Mouse (Mus musculus): ENCODE measurements around the gene Fkbp1b.
"Not testable (repeated sequence)": the region's sequence is repeated elsewhere in the genome, so short reads cannot be mapped to it uniquely, and the experiment has no call there.

The Fkbp1b gene

GRCm38 (mm10) chr12:4843741-4844140 is 2.4 kb upstream of the Fkbp1b start:
- peak; percentile 61 for DNase-seq (ENCODE audit: low spot score)

DNA sequence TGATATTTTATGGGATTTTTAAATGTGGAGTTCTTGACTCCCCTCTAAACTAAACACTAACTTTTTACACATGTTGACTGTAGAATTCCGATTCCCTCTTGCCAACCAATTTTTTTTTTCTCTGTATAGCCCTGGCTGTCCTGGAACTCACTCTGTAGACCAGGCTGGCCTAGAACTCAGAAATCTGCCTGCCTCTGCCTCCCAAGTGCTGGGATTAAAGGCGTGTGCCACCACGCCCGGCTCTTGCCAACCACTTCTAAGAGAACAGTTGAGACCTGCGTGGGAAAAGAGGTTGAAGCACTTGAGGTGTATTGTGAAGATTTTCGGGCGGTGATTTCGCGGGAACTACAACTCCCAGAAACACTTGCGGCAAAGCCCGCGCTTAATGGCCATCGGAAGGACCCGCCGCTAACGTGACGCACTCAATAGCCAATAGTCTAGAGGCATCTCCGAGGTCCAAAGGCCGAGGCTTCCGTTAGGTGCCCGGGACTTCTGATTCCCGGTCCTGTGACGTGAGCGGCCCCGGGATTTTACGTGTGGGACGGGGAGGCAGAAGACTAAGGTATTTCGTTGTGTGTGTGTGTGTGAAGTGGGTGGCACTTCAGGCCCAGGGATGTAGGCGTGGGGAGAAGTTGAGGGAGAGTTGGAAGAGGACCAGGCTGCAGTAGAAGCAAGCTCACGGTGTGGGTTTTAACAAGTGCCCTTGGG is 1.7 kb upstream of the Fkbp1b start, which contains the start of gene Wdcp:
TSS of gene Wdcp (plus strand) at position 414 of the 708 bp plus-strand sequence.
- DNase-seq (ENCODE audit: low spot score): peak; percentile 89

- no peak for DNase-seq (ENCODE audit: low spot score)
Observed at GRCm38 (mm10) chr12:4842456-4842855, 1.1 kb upstream of the Fkbp1b start.

DNA sequence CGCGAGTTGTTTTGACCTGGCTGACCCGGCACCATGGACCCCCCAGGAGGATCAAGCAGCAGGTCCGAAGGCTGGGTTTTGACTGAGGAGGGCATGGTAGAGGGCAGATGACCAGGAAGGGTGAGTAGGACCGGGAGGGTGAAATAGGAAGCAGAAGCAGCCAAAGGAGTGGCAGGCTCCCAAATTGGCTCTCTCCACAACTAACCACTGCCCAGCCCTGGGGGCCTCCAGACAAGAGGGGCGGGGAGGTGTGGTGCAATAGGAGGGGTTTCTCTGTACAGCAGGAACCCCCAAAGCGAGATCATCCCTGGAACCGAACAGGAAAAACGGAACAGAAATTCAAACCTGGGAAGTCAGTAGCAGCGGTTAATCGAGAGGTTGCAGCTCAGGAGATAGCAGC is 650 bp downstream of the Fkbp1b start:
- no peak for DNase-seq (ENCODE audit: low spot score)

DNA sequence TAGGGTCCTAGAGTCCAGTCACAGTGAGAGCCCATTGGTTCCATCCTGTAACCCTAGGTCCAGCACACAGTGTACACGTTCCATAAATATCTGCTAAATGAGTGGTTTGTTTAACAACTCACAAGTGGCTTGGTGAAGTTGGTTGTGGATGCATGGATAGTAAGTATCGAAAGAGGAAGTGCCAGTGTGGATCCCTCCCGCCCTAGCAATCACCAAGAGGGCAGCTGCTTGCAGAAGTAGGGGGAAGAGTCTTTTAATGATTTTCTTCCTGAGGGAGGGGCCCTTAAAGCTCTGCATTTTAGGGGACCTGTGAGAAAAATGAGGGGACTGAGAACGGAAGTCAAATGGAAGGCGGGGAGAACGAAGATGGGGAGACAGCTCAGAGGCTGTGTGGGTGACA is 1.4 kb downstream of the Fkbp1b start:
- no peak for DNase-seq (ENCODE audit: low spot score)

DNA sequence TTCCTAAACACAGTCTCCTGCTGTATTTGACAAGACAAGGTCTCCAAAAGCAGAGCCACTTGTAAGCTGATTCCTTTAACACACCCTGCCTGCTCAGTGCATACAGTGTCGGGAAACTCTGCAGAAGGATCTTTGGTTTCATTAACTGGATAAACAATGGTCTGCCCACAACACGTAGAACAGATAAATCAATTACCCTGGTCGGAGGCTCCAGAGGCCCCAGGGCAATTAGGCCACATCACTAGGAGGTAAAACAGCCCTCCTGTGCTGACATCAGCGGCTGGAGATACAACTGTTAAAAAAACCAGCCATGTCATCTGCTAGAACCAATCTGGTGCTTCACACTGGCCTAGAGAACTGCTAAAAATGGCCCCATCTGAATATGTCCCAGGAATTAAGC is 4.4 kb downstream of the Fkbp1b start:
- DNase-seq (ENCODE audit: low spot score): no peak

- no peak for DNase-seq (ENCODE audit: low spot score)
Observed at GRCm38 (mm10) chr12:4827256-4827655, 14.1 kb downstream of the Fkbp1b start.

- peak; percentile 98 for DNase-seq (ENCODE audit: low spot score)
Observed at GRCm38 (mm10) chr12:4817361-4818101, 23.9 kb downstream of the Fkbp1b start, which contains the start of gene Sf3b6. Sf3b6 (plus strand) TSS chr12:4817544.

DNA sequence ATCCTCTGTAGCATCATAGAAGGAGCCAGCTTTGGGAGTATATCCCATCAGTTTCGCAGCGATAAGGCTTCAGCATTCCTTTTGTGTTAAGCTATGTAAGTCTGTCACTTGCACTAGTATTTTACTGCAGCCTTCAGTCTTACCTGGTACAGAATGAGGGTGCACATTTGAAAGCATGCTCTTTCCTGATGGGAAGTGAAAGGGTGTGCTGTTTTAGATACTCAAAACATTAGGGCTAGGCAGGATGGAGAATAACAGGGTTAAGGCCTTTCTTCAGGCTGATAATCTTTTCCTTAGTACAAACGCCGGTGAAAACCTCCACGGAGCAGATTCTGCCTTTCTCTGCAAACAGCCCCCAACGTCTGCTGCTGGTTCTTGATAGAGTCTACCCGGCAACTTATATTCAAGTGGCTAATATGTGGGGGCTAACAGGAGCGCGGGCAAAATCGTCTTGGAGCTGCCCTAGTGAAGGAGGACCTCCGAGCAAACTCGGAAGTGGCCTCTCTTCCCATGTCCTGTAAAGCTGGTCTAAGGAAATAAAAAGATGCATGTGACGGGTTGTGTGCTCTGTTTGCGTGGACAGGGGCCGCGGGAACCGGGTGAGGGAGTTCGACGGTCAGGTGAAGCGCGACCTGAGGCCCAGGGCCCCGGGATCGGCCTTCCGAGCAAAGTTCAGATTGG is 24.6 kb downstream of the Fkbp1b start:
- DNase-seq (ENCODE audit: low spot score): no peak

- no peak for DNase-seq (ENCODE audit: low spot score)
Observed at GRCm38 (mm10) chr12:4813636-4814035, 27.8 kb downstream of the Fkbp1b start.

GRCm38 (mm10) chr12:4811705-4812104 is 29.7 kb downstream of the Fkbp1b start:
- DNase-seq (ENCODE audit: low spot score): no peak

DNA sequence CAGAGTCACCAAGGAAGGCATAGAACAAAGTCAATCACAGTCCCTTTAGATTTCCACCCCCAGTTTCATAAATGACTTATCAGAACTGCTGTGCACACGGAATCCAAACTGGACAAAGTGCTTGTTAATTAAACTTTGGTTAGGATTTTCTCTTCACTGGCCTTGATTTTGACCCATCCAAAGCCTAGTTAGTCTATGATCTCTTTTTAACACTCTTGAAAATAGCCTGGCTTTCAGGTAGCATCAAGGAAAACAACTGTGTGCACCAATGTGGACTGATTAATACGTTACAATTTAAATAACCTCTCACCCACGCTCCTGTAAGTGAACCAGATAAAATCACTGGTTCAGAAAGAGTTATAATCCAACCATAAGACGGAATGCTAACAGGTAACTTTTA is 30.4 kb downstream of the Fkbp1b start:
- DNase-seq (ENCODE audit: low spot score): no peak

- not testable (repeated sequence) for DNase-seq (ENCODE audit: low spot score)
Observed at GRCm38 (mm10) chr12:4797471-4797870, 43.9 kb downstream of the Fkbp1b start.

- no peak for DNase-seq (ENCODE audit: low spot score)
Observed at GRCm38 (mm10) chr12:4793718-4794117, 47.7 kb downstream of the Fkbp1b start.

GRCm38 (mm10) chr12:4788128-4788527 is 53.3 kb downstream of the Fkbp1b start:
- not testable (repeated sequence) for DNase-seq (ENCODE audit: low spot score)

- DNase-seq (ENCODE audit: low spot score): no peak
Observed at GRCm38 (mm10) chr12:4784466-4784865, 56.9 kb downstream of the Fkbp1b start.

GRCm38 (mm10) chr12:4783598-4783997 is 57.8 kb downstream of the Fkbp1b start:
- no peak for DNase-seq (ENCODE audit: low spot score)
